Mouse (Mus musculus): Measurements from ENCODE around the gene Etnk1. TPM values are rescaled to one million over a fixed set of nuclear protein-coding genes. Genes with fewer than 3 reads are reported as not detected.
A peak's percentile ranks its signal among the peaks of the same experiment; 100 is the strongest.

Gene Etnk1
- total and polyA plus RNA-seq, 3 experiments = 29.9 to 37.0 (median 33.6) TPM

GRCm38 (mm10) chr6:143166452-143167357 lies at the start of gene Etnk1 (continued):
- TF ChIP-seq MAZ (IDR thresholded peaks at IDR 0.05; ENCODE audit: low read depth, low read length) = no peak; the same call in 1 of the 2 replicates
- TF ChIP-seq MYC (IDR thresholded peaks at IDR 0.05; ENCODE audit: low read depth, low read length) = no peak
- TF ChIP-seq EP300 (IDR thresholded peaks at IDR 0.05; ENCODE audit: low read depth in 1 of 2, low read length in 2 of 2) = no peak
- peak; percentile 100 for TF ChIP-seq UBTF (IDR thresholded peaks at IDR 0.05; ENCODE audit: borderline replicate concordance, insufficient read depth, low read depth, low read length)
- TF ChIP-seq CHD2 (IDR thresholded peaks at IDR 0.05; ENCODE audit: low read length) = no peak

- H3K79me2 ChIP-seq (ENCODE audit: control insufficient read depth, insufficient read depth, low read length, poor library complexity) = no peaks in the 10 kb centered on the region
- no peaks in the 10 kb centered on the region; a peak in 1 of 4 replicates for H3K36me3 ChIP-seq (ENCODE audit: control insufficient read depth in 1 of 2, insufficient read depth in 2 of 2, low read length in 2 of 2)
- H3K4me1 ChIP-seq (ENCODE audit: control insufficient read depth in 1 of 2, insufficient read depth in 2 of 2, low read length in 2 of 2) = peaks cover 2 to 7% of the 10 kb centered on the region in 2 experiments; a peak in 3 of 4 replicates
- peaks cover 0 to 1% of the 10 kb centered on the region in 2 experiments; a peak in 2 of 4 replicates for H3K27me3 ChIP-seq (ENCODE audit: control insufficient read depth in 1 of 2, insufficient read depth in 2 of 2, low read length in 2 of 2)
- no peak overlapping the region for H3K4me3 ChIP-seq (ENCODE audit: control insufficient read depth in 1 of 2, insufficient read depth in 1 of 2, low read depth in 2 of 2, low read length in 2 of 2)
- H3K9me3 ChIP-seq (replicated peaks; ENCODE audit: insufficient read depth, low read length) = no peaks in the 10 kb centered on the region
- no peak overlapping the region for H3K27ac ChIP-seq (ENCODE audit: control insufficient read depth, low read depth, low read length)
- TF ChIP-seq UBTF (IDR thresholded peaks at IDR 0.05; ENCODE audit: borderline replicate concordance, insufficient read depth, low read depth, low read length) (no peak), MYC (IDR thresholded peaks at IDR 0.05; ENCODE audit: low read depth, low read length) (no peak), MAX (IDR thresholded peaks at IDR 0.05; ENCODE audit: low read length) (no peak), CHD2 (IDR thresholded peaks at IDR 0.05; ENCODE audit: low read length) (no peak), TBP (IDR thresholded peaks at IDR 0.05; ENCODE audit: low read depth, low read length) (no peak), RAD21 (IDR thresholded peaks at IDR 0.05; ENCODE audit: low read depth, low read length) (no peak), MAFK (IDR thresholded peaks at IDR 0.05; ENCODE audit: borderline replicate concordance, low read depth, low read length) (no peak), GATA1 (IDR thresholded peaks at IDR 0.05; ENCODE audit: low read depth, low read length) (no peak)
- H3K9ac ChIP-seq (ENCODE audit: control insufficient read depth, low read depth, low read length, poor library complexity, severe bottlenecking) = no peak overlapping the region
- DNase-seq (ENCODE audit: low read depth, low spot score) = no peak
Observed at GRCm38 (mm10) chr6:143119325-143119724, 47.7 kb upstream of the Etnk1 start.

GRCm38 (mm10) chr6:143125721-143126120 lies 41.3 kb upstream of the Etnk1 start:
- Histone ChIP-seq H3K27me3 (ENCODE audit: control insufficient read depth in 1 of 2, insufficient read depth in 2 of 2, low read length in 2 of 2) (peaks cover 0 to 1% of the 10 kb centered on the region in 2 experiments; a peak in 2 of 4 replicates), H3K9me3 (replicated peaks; ENCODE audit: insufficient read depth, low read length) (no peaks in the 10 kb centered on the region), H3K27ac (ENCODE audit: control insufficient read depth, low read depth, low read length) (no peak overlapping the region), H3K4me1 (ENCODE audit: control insufficient read depth in 1 of 2, insufficient read depth in 2 of 2, low read length in 2 of 2) (no peaks in the 10 kb centered on the region), H3K36me3 (ENCODE audit: control insufficient read depth in 1 of 2, insufficient read depth in 2 of 2, low read length in 2 of 2) (no peaks in the 10 kb centered on the region), H3K4me3 (ENCODE audit: control insufficient read depth in 1 of 2, insufficient read depth in 1 of 2, low read depth in 2 of 2, low read length in 2 of 2) (no peak overlapping the region), H3K9ac (ENCODE audit: control insufficient read depth, low read depth, low read length, poor library complexity, severe bottlenecking) (no peak overlapping the region), H3K79me2 (ENCODE audit: control insufficient read depth, insufficient read depth, low read length, poor library complexity) (no peaks in the 10 kb centered on the region)
- no peak for TF ChIP-seq POLR2AphosphoS2 (IDR thresholded peaks at IDR 0.05; ENCODE audit: low read length)
- no peak for DNase-seq (ENCODE audit: low read depth, low spot score)

Measured in MEL (cell line).